Mouse (Mus musculus) lung, postnatal 0 days (tissue): ENCODE measurements at regions not wholly inside any gene's neighbourhood (a gene's known extent, or its start where the extent isn't known, plus 50 kb on each side); places are given as distances from the start of the nearest gene placed in this dataset.
A peak's percentile ranks its signal among the peaks of the same experiment; 100 is the strongest.

Source experiments
- ATAC-seq: fragments of 200-750 bp; cut with Nextera tagmentation; 2 replicates; pipeline ENCODE4 v1.8.0; 2017; ENCODE audit warnings: moderate library complexity
- DNase-seq: peaks from one replicate; pipeline ENCODE4 v3.0.0-alpha.2; 2016; ENCODE audit warnings: low spot score
- H3K27ac ChIP-seq: fragments of 300-500 bp; sonication (generic); 2 replicates; pipeline ENCODE4 v1.5.1; 2014; ENCODE audit warnings: antibody characterized with exemption, mild to moderate bottlenecking, low read length, mixed read lengths
- H3K27me3 ChIP-seq: fragments of 300-500 bp; sonication (generic); replicated peaks from 2 replicates; pipeline ENCODE4 v1.6.1; 2014; ENCODE audit warnings: low read length, mixed read lengths; ENCODE audit not compliant: insufficient read depth
- H3K36me3 ChIP-seq: fragments of 300-500 bp; sonication (generic); 2 replicates; pipeline ENCODE4 v1.6.1; 2014; ENCODE audit warnings: low read length, mixed read lengths; ENCODE audit not compliant: insufficient read depth
- H3K4me1 ChIP-seq: fragments of 300-500 bp; sonication (generic); 2 replicates; pipeline ENCODE4 v1.6.1; 2014; ENCODE audit warnings: antibody characterized with exemption, low read depth, low read length, mixed read lengths; ENCODE audit not compliant: insufficient read depth
- H3K4me2 ChIP-seq: fragments of 300-500 bp; sonication (generic); replicated peaks from 2 replicates; pipeline ENCODE4 v1.6.1; 2014; ENCODE audit warnings: low read depth, mild to moderate bottlenecking, low read length, moderate library complexity, mixed read lengths
- H3K4me3 ChIP-seq: fragments of 300-500 bp; sonication (generic); 2 replicates; pipeline ENCODE4 v1.5.1; 2014; ENCODE audit warnings: low read depth, low read length
- H3K9ac ChIP-seq: fragments of 300-500 bp; sonication (generic); replicated peaks from 2 replicates; pipeline ENCODE4 v1.6.1; 2014; ENCODE audit warnings: low read depth, mild to moderate bottlenecking
- H3K9me3 ChIP-seq: fragments of 300-500 bp; sonication (generic); 2 replicates; pipeline ENCODE4 v1.6.1; 2016; ENCODE audit warnings: low read length, mixed read lengths
- CTCF ChIP-seq: IDR thresholded peaks from 2 replicates; pipeline ENCODE4 v1.5.1; 2016; ENCODE audit warnings: antibody characterized with exemption, mild to moderate bottlenecking
- EP300 ChIP-seq: IDR thresholded peaks from 2 replicates; pipeline ENCODE4 v1.6.1; 2016; ENCODE audit warnings: antibody characterized with exemption, mild to moderate bottlenecking, control low read depth
- WGBS: fragments of 180-500 bp; shearing (Covaris S2); extraction: QIAGEN DNeasy Blood & Tissue Kit; methylation state at CpG from one replicate; pipeline ENCODE4 v1.1.7; 2014; 5-methylcytosine and 5-hydroxymethylcytosine counted together

GRCm38 (mm10) chr5:46406404-46406803 lies 549.0 kb upstream of the Lcorl start:
- 31% methylated on average over 3 of the region's 3 CpGs for WGBS
- no peaks in the 10 kb centered on the region for H3K9me3 ChIP-seq
- TF ChIP-seq CTCF: peak; percentile 59
- TF ChIP-seq EP300: no peak
- no peak overlapping the region for H3K4me3 ChIP-seq
- ATAC-seq: no peak
- H3K4me1 ChIP-seq: no peaks in the 10 kb centered on the region
- peak; percentile 41 for DNase-seq
- H3K36me3 ChIP-seq: no peaks in the 10 kb centered on the region
- H3K4me2 ChIP-seq: no peak overlapping the region
- no peak overlapping the region for H3K27ac ChIP-seq
- H3K27me3 ChIP-seq: no peaks in the 10 kb centered on the region
- no peak overlapping the region for H3K9ac ChIP-seq

GRCm38 (mm10) chr5:46386591-46386990 lies 529.2 kb upstream of the Lcorl start:
- H3K4me1 ChIP-seq: no peaks in the 10 kb centered on the region
- no peak for TF ChIP-seq CTCF
- no peak for TF ChIP-seq EP300
- DNase-seq: no peak
- H3K9me3 ChIP-seq: no peaks in the 10 kb centered on the region
- 60% methylated on average over 2 of the region's 2 CpGs for WGBS
- no peaks in the 10 kb centered on the region for H3K36me3 ChIP-seq
- H3K4me3 ChIP-seq: no peak overlapping the region
- H3K9ac ChIP-seq: no peak overlapping the region
- no peak for ATAC-seq
- no peaks in the 10 kb centered on the region for H3K27me3 ChIP-seq
- no peak overlapping the region for H3K27ac ChIP-seq
- no peak overlapping the region for H3K4me2 ChIP-seq

- no peaks in the 10 kb centered on the region for H3K27me3 ChIP-seq
- H3K4me1 ChIP-seq: no peaks in the 10 kb centered on the region
- no peak overlapping the region for H3K4me3 ChIP-seq
- H3K36me3 ChIP-seq: no peaks in the 10 kb centered on the region
- H3K4me2 ChIP-seq: no peak overlapping the region
- no peak for TF ChIP-seq EP300
- TF ChIP-seq CTCF: no peak
- no peak for DNase-seq
- ATAC-seq: no peak
- no peak overlapping the region for H3K9ac ChIP-seq
- no peak overlapping the region for H3K27ac ChIP-seq
- H3K9me3 ChIP-seq: no peaks in the 10 kb centered on the region
- WGBS: 76% methylated on average over 1 of the region's 1 CpGs
Observed at GRCm38 (mm10) chr5:46367328-46367727, 509.9 kb upstream of the Lcorl start.

GRCm38 (mm10) chr5:46363661-46364060 lies 506.2 kb upstream of the Lcorl start:
- WGBS: 88% methylated on average over 2 of the region's 2 CpGs
- no peak for ATAC-seq

GRCm38 (mm10) chr5:46361637-46362036 lies 504.2 kb upstream of the Lcorl start:
- Histone ChIP-seq H3K9me3 (no peaks in the 10 kb centered on the region), H3K27ac (no peak overlapping the region), H3K36me3 (no peaks in the 10 kb centered on the region), H3K27me3 (no peaks in the 10 kb centered on the region), H3K4me2 (no peak overlapping the region), H3K4me1 (no peaks in the 10 kb centered on the region), H3K9ac (no peak overlapping the region), H3K4me3 (no peak overlapping the region)
- TF ChIP-seq EP300 (no peak), CTCF (no peak)
- ATAC-seq: no peak
- no peak for DNase-seq
- 22% methylated on average over 1 of the region's 1 CpGs for WGBS

More at GRCm38 (mm10) chr5:46363661-46364060, 506.2 kb upstream of the Lcorl start:
- Histone ChIP-seq H3K27ac (no peak overlapping the region), H3K4me3 (no peak overlapping the region), H3K36me3 (no peaks in the 10 kb centered on the region), H3K27me3 (no peaks in the 10 kb centered on the region), H3K9ac (no peak overlapping the region), H3K9me3 (no peaks in the 10 kb centered on the region), H3K4me2 (no peak overlapping the region), H3K4me1 (no peaks in the 10 kb centered on the region)
- TF ChIP-seq EP300 (no peak), CTCF (no peak)
- no peak for DNase-seq

GRCm38 (mm10) chr5:46348448-46348847 lies 491.0 kb upstream of the Lcorl start:
- no peak for ATAC-seq
- no peak overlapping the region for H3K27ac ChIP-seq
- H3K4me2 ChIP-seq: no peak overlapping the region
- WGBS: 83% methylated on average over 5 of the region's 5 CpGs
- DNase-seq: no peak
- no peak overlapping the region for H3K9ac ChIP-seq
- H3K27me3 ChIP-seq: no peaks in the 10 kb centered on the region
- H3K9me3 ChIP-seq: no peaks in the 10 kb centered on the region
- H3K4me3 ChIP-seq: no peak overlapping the region
- H3K36me3 ChIP-seq: no peaks in the 10 kb centered on the region
- H3K4me1 ChIP-seq: no peaks in the 10 kb centered on the region
- TF ChIP-seq CTCF (no peak), EP300 (no peak)

- DNase-seq (peak; percentile 78), ATAC-seq (peak; percentile 33)
- Histone ChIP-seq H3K4me2 (no peak overlapping the region; the same call in 1 of the 2 replicates), H3K9me3 (no peaks in the 10 kb centered on the region), H3K4me3 (no peak overlapping the region), H3K27ac (no peak overlapping the region), H3K36me3 (no peaks in the 10 kb centered on the region), H3K9ac (no peak overlapping the region), H3K4me1 (no peaks in the 10 kb centered on the region), H3K27me3 (no peaks in the 10 kb centered on the region)
- TF ChIP-seq CTCF (peak; percentile 90), EP300 (no peak)
- 18% methylated on average over 16 of the region's 16 CpGs for WGBS
Observed at GRCm38 (mm10) chr5:46347368-46348083, 490.1 kb upstream of the Lcorl start.
